Comparison of ENCODE assay signal across 13 mouse cellular contexts in genomic region chr4:148046450-148047031, GRCm38 (mm10). TPM values are rescaled to one million over a fixed set of nuclear protein-coding genes. Genes with fewer than 3 reads are reported as not detected.
DNase-seq lines count a peak whose midpoint lies in the region; ATAC-seq and TF ChIP-seq lines count a peak whose summit lies in the region.
"Had no signal": no experiment of that assay in that cellular context is flagged by ENCODE, and none has a peak within 500 bp of the region (broad histone marks: within the 10 kb centered on the region; RNA-seq: fewer than 3 reads in every experiment).

No protein-coding gene starts in this region.

- no peaks in the 10 kb centered on the region for H3K27me3 ChIP-seq in hindbrain, embryonic 12.5 days
- no peaks in the 10 kb centered on the region for H3K27me3 ChIP-seq in hindbrain, embryonic 14.5 days (ENCODE audit: control insufficient read depth, insufficient read depth, low read length)
- H3K27me3 ChIP-seq in liver, embryonic 14.5 days (ENCODE audit: control insufficient read depth, insufficient read depth, low read length): no peaks in the 10 kb centered on the region
- H3K27me3 ChIP-seq: hindbrain, embryonic 15.5 days; lung, embryonic 15.5 days had no signal

- no peak overlapping the region for H3K4me2 ChIP-seq in hindbrain, embryonic 12.5 days (replicated peaks)
- H3K4me2 ChIP-seq in hindbrain, embryonic 14.5 days (replicated peaks): no peak overlapping the region
- peak overlapping the region; percentile 55 for H3K4me2 ChIP-seq in liver, embryonic 14.5 days (ENCODE audit: low read depth)
- H3K4me2 ChIP-seq: hindbrain, embryonic 15.5 days; lung, embryonic 15.5 days had no signal

- peak; percentile 90 for TF ChIP-seq EP300 in liver, embryonic 14.5 days (IDR thresholded peaks at IDR 0.05; ENCODE audit: low read depth)

- no peak overlapping the region for H3K9ac ChIP-seq in hindbrain, embryonic 12.5 days
- H3K9ac ChIP-seq in hindbrain, embryonic 14.5 days: no peak overlapping the region
- peak overlapping the region; percentile 58 for H3K9ac ChIP-seq in liver, embryonic 14.5 days (replicated peaks)
- H3K9ac ChIP-seq: hindbrain, embryonic 15.5 days; lung, embryonic 15.5 days had no signal

- ATAC-seq in hindbrain, embryonic 12.5 days (ENCODE audit: low FRiP score): no peak
- no peak for ATAC-seq in hindbrain, embryonic 14.5 days (ENCODE audit: low FRiP score)
- peak; percentile 91 for ATAC-seq in liver, embryonic 14.5 days (ENCODE audit: insufficient read depth)

- H3K4me1 ChIP-seq in hindbrain, embryonic 12.5 days: peaks cover 19% of the 10 kb centered on the region
- peaks cover 18% of the 10 kb centered on the region for H3K4me1 ChIP-seq in hindbrain, embryonic 14.5 days (replicated peaks; ENCODE audit: control insufficient read depth, insufficient read depth, low read length)
- H3K4me1 ChIP-seq in liver, embryonic 14.5 days (replicated peaks; ENCODE audit: control insufficient read depth in 2 of 2, insufficient read depth in 2 of 2, low read length in 1 of 2): peaks cover 46 to 60% of the 10 kb centered on the region in 2 experiments

- 78% methylated on average over 4 of the region's 4 CpGs for WGBS in hindbrain, embryonic 12.5 days
- WGBS in hindbrain, embryonic 14.5 days: 69% methylated on average over 4 of the region's 4 CpGs
- WGBS in liver, embryonic 14.5 days (ENCODE audit: insufficient replicate concordance): 14% methylated on average over 4 of the region's 4 CpGs

- DNase-seq in hindbrain, embryonic 14.5 days (ENCODE audit: low spot score): no peak
- DNase-seq in 416B (ENCODE audit: low read depth) (peak; percentile 86), MN1 (ENCODE audit: low spot score) (no peak)
- peak; percentile 48 for DNase-seq in c-Kit-negative CD71-positive TER-119-positive erythroid progenitor cells, embryonic 14.5 days (ENCODE audit: low read depth, low spot score)
- DNase-seq in liver, embryonic 14.5 days (ENCODE audit: low read depth in 3 of 3, low spot score in 3 of 3): peak; percentile 77 to 81 (median 78)
- no peak for DNase-seq in cerebellum, adult 8-10 months
- DNase-seq in right cerebral cortex, postnatal 36 days (ENCODE audit: low spot score in 2 of 2): no peak
- DNase-seq: cerebellum, adult 11-12 months; layer of hippocampus, postnatal 36 days; right cerebral cortex, postnatal 14 days had no signal

- peak overlapping the region; percentile 17; the same call in 1 of the 2 replicates for H3K27ac ChIP-seq in hindbrain, embryonic 12.5 days
- no peak overlapping the region for H3K27ac ChIP-seq in hindbrain, embryonic 14.5 days
- peak overlapping the region; percentile 91 for H3K27ac ChIP-seq in liver, embryonic 14.5 days
- H3K27ac ChIP-seq: hindbrain, embryonic 15.5 days; lung, embryonic 15.5 days had no signal

- H3K36me3 ChIP-seq in hindbrain, embryonic 12.5 days: peaks cover 73% of the 10 kb centered on the region
- peaks cover 73% of the 10 kb centered on the region for H3K36me3 ChIP-seq in hindbrain, embryonic 14.5 days (replicated peaks; ENCODE audit: control insufficient read depth, insufficient read depth)
- H3K36me3 ChIP-seq in liver, embryonic 14.5 days (replicated peaks; ENCODE audit: control insufficient read depth, insufficient read depth, low read depth): peaks cover 46% of the 10 kb centered on the region

- 0 out of 2 replicates have a peak, but pooled peaks have one; percentile 9 for TF ChIP-seq CTCF in liver, embryonic 14.5 days (IDR thresholded peaks at IDR 0.05; ENCODE audit: low read depth)

- H3K4me3 ChIP-seq in hindbrain, embryonic 12.5 days: no peak overlapping the region
- H3K4me3 ChIP-seq in hindbrain, embryonic 14.5 days (replicated peaks; ENCODE audit: low read length): no peak overlapping the region
- H3K4me3 ChIP-seq in liver, embryonic 14.5 days (ENCODE audit: insufficient read depth in 1 of 2, low read depth in 2 of 2, low read length in 2 of 2): peak overlapping the region in 1 of 2 experiments; percentile 11; a peak in 2 of 4 replicates
- H3K4me3 ChIP-seq: hindbrain, embryonic 15.5 days; lung, embryonic 15.5 days had no signal

- H3K9me3 ChIP-seq in hindbrain, embryonic 12.5 days (replicated peaks): no peaks in the 10 kb centered on the region
- H3K9me3 ChIP-seq in hindbrain, embryonic 14.5 days (ENCODE audit: control insufficient read depth, low read length): no peaks in the 10 kb centered on the region
- H3K9me3 ChIP-seq in liver, embryonic 14.5 days (ENCODE audit: control insufficient read depth, low read length): no peaks in the 10 kb centered on the region
- H3K9me3 ChIP-seq: hindbrain, embryonic 15.5 days; lung, embryonic 15.5 days had no signal

RNA-seq across cellular contexts. Expression of gene Mthfr, which starts 7.7 kb away (rescaled TPM):
- 34.5 and 34.9 TPM in 2 replicates for polyA plus RNA-seq in hindbrain, embryonic 12.5 days (2016; fragmentation: Nextera tagmentation; extraction: Ambion mirVana)
- polyA plus RNA-seq in hindbrain, embryonic 14.5 days (2014; fragmentation: Nextera tagmentation; extraction: Ambion mirVana): 17.4 and 18.7 TPM in 2 replicates
- 9.1 and 9.2 TPM in 2 replicates for polyA plus RNA-seq in liver, embryonic 14.5 days (2012; rRNA removed)
- polyA plus RNA-seq in liver, embryonic 14.5 days (2014; fragmentation: Nextera tagmentation; extraction: Ambion mirVana): 7.0 and 7.7 TPM in 2 replicates

RNA-seq across cellular contexts. Expression of gene Clcn6, which starts 7.9 kb away (rescaled TPM):
- 27.5 and 28.7 TPM in 2 replicates for polyA plus RNA-seq in hindbrain, embryonic 12.5 days (2016; fragmentation: Nextera tagmentation; extraction: Ambion mirVana)
- polyA plus RNA-seq in hindbrain, embryonic 14.5 days (2014; fragmentation: Nextera tagmentation; extraction: Ambion mirVana): 24.8 and 28.7 TPM in 2 replicates
- 2.4 and 2.7 TPM in 2 replicates for polyA plus RNA-seq in liver, embryonic 14.5 days (2012; rRNA removed)
- polyA plus RNA-seq in liver, embryonic 14.5 days (2014; fragmentation: Nextera tagmentation; extraction: Ambion mirVana): 0.66 and 1.0 TPM in 2 replicates

RNA-seq across cellular contexts. Expression of gene Agtrap, which starts 41.3 kb away (rescaled TPM):
- polyA plus RNA-seq in hindbrain, embryonic 12.5 days (2016; fragmentation: Nextera tagmentation; extraction: Ambion mirVana): 10.3 and 11.9 TPM in 2 replicates
- polyA plus RNA-seq in hindbrain, embryonic 14.5 days (2014; fragmentation: Nextera tagmentation; extraction: Ambion mirVana): 5.3 and 6.6 TPM in 2 replicates
- polyA plus RNA-seq in liver, embryonic 14.5 days (2012; rRNA removed): 4.0 and 4.1 TPM in 2 replicates
- 8.2 and 9.9 TPM in 2 replicates for polyA plus RNA-seq in liver, embryonic 14.5 days (2014; fragmentation: Nextera tagmentation; extraction: Ambion mirVana)

RNA-seq across cellular contexts. Expression of gene Nppa, which starts 46.0 kb away (rescaled TPM):
- polyA plus RNA-seq in hindbrain, embryonic 12.5 days (2016; fragmentation: Nextera tagmentation; extraction: Ambion mirVana): 1.6 and 1.9 TPM in 2 replicates
- 2.4 TPM in 2 replicates for polyA plus RNA-seq in hindbrain, embryonic 14.5 days (2014; fragmentation: Nextera tagmentation; extraction: Ambion mirVana)
- polyA plus RNA-seq in liver, embryonic 14.5 days (2012; rRNA removed): not detected in 2 replicates
- not detected in 2 replicates for polyA plus RNA-seq in liver, embryonic 14.5 days (2014; fragmentation: Nextera tagmentation; extraction: Ambion mirVana)

Comparison
In these comparisons a context has a peak if more than half of its experiments do, and no peak if none do; other contexts are left out.
1. DNase-seq: peak in 416B (single experiment), c-Kit-negative CD71-positive TER-119-positive erythroid progenitor cells, embryonic 14.5 days (single experiment) and liver, embryonic 14.5 days (3 of 3); none in hindbrain, embryonic 14.5 days (single experiment), cerebellum, adult 8-10 months (single experiment), MN1 (single experiment) and right cerebral cortex, postnatal 36 days (0 of 2).